Mouse (Mus musculus) ES-Bruce4 (cell line): ENCODE measurements at regions not wholly inside any gene's neighbourhood (a gene's known extent, or its start where the extent isn't known, plus 50 kb on each side); places are given as distances from the start of the nearest gene placed in this dataset.

Source experiments
- CTCF ChIP-seq: IDR thresholded peaks from one replicate; pipeline ENCODE4 v1.8.1; 2011; ENCODE audit warnings: low read depth, low read length
- POLR2A ChIP-seq: IDR thresholded peaks from one replicate; pipeline ENCODE4 v1.8.1; 2011; ENCODE audit warnings: low read length; ENCODE audit not compliant: insufficient read depth

GRCm38 (mm10) chr2:174020447-174020846 lies 55.7 kb upstream of the Stx16 start:
- TF ChIP-seq POLR2A (no peak), CTCF (no peak)
